Mouse (Mus musculus): ENCODE data around the gene Npr2.

DNA sequence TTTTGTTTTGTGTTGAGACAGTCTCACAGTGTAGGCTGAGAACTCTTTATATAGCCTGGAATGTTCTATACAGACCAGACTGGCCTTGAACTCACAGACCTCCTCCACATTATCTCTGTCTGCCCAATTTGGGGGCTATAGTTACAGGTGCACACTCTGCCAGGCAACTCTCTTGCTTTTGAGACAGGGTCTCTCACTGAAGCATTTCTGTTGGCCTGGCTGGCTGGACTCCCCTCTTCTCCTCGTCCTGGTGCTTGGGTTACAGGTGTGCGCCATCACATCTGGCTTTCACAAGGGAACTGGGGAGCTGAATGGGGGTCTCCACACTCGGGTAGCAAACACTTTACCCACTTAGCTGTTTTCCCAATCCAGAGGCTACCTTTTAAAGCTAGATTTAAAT lies 39.8 kb upstream of the Npr2 start:
- no peak for TF ChIP-seq CTCF (IDR thresholded peaks at IDR 0.05; ENCODE audit: low read depth, low read length)
- TF ChIP-seq EP300 (IDR thresholded peaks at IDR 0.05; ENCODE audit: insufficient read depth, low read depth, low read length), result no peak

Measured in ES-Bruce4 (cell line).